Mouse (Mus musculus) ES-Bruce4 (cell line): ENCODE measurements around the gene Tmem125.

ENCODE experiments used
- CTCF ChIP-seq: IDR thresholded peaks from one replicate; pipeline ENCODE4 v1.8.1; 2011; ENCODE audit warnings: low read depth, low read length
- EP300 ChIP-seq: IDR thresholded peaks from 2 replicates; pipeline ENCODE4 v1.6.1; 2011; ENCODE audit warnings: low read depth, low read length; ENCODE audit not compliant: insufficient read depth

DNA sequence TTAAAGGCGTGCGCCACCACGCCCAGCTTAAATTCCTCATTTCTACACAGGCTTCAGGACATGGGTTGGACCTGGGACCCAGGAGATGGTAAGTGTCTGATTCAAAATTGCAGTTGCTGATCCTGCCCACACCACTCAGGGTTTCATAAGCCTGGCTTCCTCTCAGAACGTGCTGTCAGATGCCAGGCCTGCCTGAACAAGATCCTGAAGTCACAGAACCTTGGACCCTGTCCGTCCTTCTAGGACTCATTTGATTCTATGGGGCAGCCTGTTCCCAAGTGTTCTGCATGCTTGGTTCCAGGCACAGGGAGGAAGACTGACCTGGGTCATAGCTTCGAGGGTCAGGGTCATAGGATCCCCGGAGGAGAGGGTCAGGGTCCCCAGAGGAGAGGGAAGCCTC lies 10.2 kb downstream of the Tmem125 start:
- TF ChIP-seq CTCF (no peak), EP300 (no peak)
